Mouse (Mus musculus): ENCODE measurements around the gene Ubl7. TPM values are rescaled to one million over a fixed set of nuclear protein-coding genes. Genes with fewer than 3 reads are reported as not detected.

Gene Ubl7
- polyA plus RNA-seq, 1 experiment: 146 TPM

DNA sequence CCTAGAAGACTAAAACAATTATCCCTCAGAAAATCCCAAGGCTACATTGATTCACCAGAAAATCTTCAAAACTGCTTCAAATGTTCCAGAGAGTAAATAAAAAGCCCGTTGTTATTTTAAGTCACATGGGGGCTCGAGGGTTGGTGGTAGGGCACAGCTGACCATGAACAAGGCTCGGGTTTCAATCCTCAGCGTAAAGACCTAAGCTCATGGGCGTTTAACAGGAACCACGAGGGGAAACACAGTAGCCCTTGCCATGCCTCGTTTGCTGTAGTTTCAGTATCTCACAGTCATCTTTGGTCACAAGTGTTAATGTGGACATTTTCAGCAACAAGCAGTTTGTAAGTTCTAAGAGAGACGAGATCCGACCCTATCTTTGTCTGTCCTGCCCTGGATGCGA lies 10.3 kb upstream of the Ubl7 start:
- 38% methylated on average over 10 of the region's 10 CpGs for WGBS
- Histone ChIP-seq H3K36me3 (ENCODE audit: control insufficient read depth, insufficient read depth, low read length) (no peaks in the 10 kb centered on the region), H3K27me3 (ENCODE audit: control insufficient read depth, insufficient read depth, low read length) (0 out of 2 replicates have a peak, but pooled peaks cover 3% of the 10 kb centered on the region), H3K4me1 (ENCODE audit: control insufficient read depth, insufficient read depth, insufficient read length, low read length) (peaks cover 3% of the 10 kb centered on the region; the same call in 1 of the 2 replicates), H3K4me3 (ENCODE audit: low read depth, low read length) (no peak overlapping the region), H3K27ac (ENCODE audit: insufficient read depth, low read depth, low read length) (no peak overlapping the region)
- TF ChIP-seq POLR2A (IDR thresholded peaks at IDR 0.05; ENCODE audit: low read depth, low read length): no peak
- no peak for TF ChIP-seq CTCF (IDR thresholded peaks at IDR 0.05; ENCODE audit: extremely low read depth, insufficient read length, insufficient replicate concordance, low read depth, low read length)

DNA sequence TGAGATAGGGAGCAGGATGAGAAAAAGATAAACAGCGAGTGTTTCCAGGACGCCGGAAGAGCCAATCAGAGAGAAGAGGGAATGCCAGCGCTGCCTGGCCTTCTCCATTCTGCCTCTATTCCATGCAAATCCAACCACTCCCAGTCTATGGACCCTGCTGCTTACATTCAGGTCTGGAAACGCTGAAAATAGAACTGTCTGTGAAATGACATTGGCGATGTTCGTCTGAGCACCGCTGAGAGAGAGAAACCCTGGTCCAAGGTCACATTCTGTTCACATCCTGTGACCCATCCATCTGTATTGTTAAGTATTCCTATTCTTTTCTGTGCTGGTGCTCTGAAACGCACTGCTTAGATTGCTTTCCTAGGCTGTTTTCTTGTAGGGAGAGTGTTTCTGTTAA lies 9.6 kb upstream of the Ubl7 start:
- TF ChIP-seq CTCF (IDR thresholded peaks at IDR 0.05; ENCODE audit: extremely low read depth, insufficient read length, insufficient replicate concordance, low read depth, low read length) (no peak), POLR2A (IDR thresholded peaks at IDR 0.05; ENCODE audit: low read depth, low read length) (no peak)
- Histone ChIP-seq H3K4me1 (ENCODE audit: control insufficient read depth, insufficient read depth, insufficient read length, low read length) (peaks cover 3% of the 10 kb centered on the region; the same call in 1 of the 2 replicates), H3K27me3 (ENCODE audit: control insufficient read depth, insufficient read depth, low read length) (0 out of 2 replicates have a peak, but pooled peaks cover 3% of the 10 kb centered on the region), H3K27ac (ENCODE audit: insufficient read depth, low read depth, low read length) (no peak overlapping the region), H3K4me3 (ENCODE audit: low read depth, low read length) (no peak overlapping the region), H3K36me3 (ENCODE audit: control insufficient read depth, insufficient read depth, low read length) (no peaks in the 10 kb centered on the region)
- WGBS: 33% methylated on average over 9 of the region's 9 CpGs

DNA sequence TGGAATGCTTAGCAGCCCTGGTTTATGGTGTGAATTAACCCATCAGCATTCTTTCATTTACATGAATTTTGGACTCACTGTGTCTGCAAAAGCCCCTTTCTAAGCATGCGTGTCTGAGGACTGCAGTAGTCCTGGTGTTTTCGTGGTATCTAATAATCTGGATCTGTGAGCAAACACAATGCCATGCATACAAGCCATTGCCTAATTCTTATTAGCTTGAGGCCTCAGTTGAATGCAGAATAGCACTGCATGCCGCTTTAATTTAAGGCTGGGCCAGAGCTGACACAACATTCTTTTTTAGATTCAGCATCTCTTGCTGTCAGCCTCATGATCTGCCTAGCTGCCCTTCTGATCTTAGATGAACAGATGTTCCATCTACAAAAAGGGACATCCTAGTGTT lies 9.2 kb upstream of the Ubl7 start:
- Histone ChIP-seq H3K36me3 (ENCODE audit: control insufficient read depth, insufficient read depth, low read length) (no peaks in the 10 kb centered on the region), H3K4me3 (ENCODE audit: low read depth, low read length) (no peak overlapping the region), H3K27me3 (ENCODE audit: control insufficient read depth, insufficient read depth, low read length) (0 out of 2 replicates have a peak, but pooled peaks cover 3% of the 10 kb centered on the region), H3K27ac (ENCODE audit: insufficient read depth, low read depth, low read length) (no peak overlapping the region), H3K4me1 (ENCODE audit: control insufficient read depth, insufficient read depth, insufficient read length, low read length) (peaks cover 3% of the 10 kb centered on the region; the same call in 1 of the 2 replicates)
- TF ChIP-seq CTCF (IDR thresholded peaks at IDR 0.05; ENCODE audit: extremely low read depth, insufficient read length, insufficient replicate concordance, low read depth, low read length): no peak
- no peak for TF ChIP-seq POLR2A (IDR thresholded peaks at IDR 0.05; ENCODE audit: low read depth, low read length)
- WGBS: 80% methylated on average over 3 of the region's 3 CpGs

DNA sequence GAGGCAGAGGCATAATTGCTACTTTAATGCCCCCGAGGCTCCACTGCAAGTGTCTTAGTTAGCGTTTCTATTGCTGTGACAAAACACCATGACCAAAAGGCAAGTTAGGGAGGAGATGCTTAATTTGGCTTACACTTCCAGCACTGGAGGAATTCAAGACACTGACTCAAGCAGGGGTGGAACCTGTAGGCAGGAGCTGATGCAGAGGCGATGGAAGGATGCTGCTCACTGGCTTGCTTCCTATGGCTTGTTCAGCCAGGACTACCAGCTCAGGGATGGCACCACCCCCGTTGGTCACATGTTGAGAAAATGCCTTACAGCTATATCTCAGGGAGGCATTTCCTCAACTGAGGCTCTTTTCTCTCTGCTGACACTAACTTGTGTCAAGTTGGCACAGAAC lies 8.6 kb upstream of the Ubl7 start:
- Histone ChIP-seq H3K27ac (ENCODE audit: insufficient read depth, low read depth, low read length) (no peak overlapping the region), H3K27me3 (ENCODE audit: control insufficient read depth, insufficient read depth, low read length) (0 out of 2 replicates have a peak, but pooled peaks cover 3% of the 10 kb centered on the region), H3K4me3 (ENCODE audit: low read depth, low read length) (no peak overlapping the region), H3K4me1 (ENCODE audit: control insufficient read depth, insufficient read depth, insufficient read length, low read length) (peaks cover 3% of the 10 kb centered on the region; the same call in 1 of the 2 replicates), H3K36me3 (ENCODE audit: control insufficient read depth, insufficient read depth, low read length) (no peaks in the 10 kb centered on the region)
- WGBS: 85% methylated on average over 4 of the region's 4 CpGs
- TF ChIP-seq POLR2A (IDR thresholded peaks at IDR 0.05; ENCODE audit: low read depth, low read length) (no peak), CTCF (IDR thresholded peaks at IDR 0.05; ENCODE audit: extremely low read depth, insufficient read length, insufficient replicate concordance, low read depth, low read length) (no peak)

DNA sequence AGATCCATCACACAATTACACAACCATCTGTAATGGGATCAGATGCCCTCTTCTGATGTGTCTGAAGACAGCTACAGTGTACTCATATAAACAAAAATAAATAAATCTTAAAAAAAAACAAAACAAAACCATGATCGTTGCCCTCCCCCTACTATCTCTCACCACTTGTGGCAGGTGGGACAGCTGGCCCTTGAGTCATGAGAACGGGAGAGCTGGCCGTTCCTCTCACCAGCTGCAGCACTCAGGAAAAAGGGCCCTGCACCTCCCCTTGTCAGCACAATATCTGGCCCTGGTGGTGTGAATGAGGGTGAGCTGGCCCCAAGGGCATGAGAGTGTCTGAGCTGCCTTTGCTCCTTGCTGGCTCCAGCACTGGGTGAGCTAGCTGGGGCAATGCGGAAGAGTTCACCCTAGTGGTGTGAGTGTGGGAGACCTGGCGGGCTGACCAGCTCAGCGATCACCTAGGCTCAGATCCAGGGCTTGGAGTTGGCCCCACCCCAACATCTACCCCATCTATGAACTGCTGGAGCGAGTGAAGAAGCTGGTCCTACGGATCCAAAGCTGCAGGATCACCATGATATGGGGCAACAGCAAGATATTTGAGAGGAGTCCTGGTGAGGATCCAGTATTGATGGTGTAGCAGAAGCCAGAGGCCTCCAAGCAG lies 7.1 kb upstream of the Ubl7 start:
- WGBS: 66% methylated on average over 8 of the region's 8 CpGs
- Histone ChIP-seq H3K36me3 (ENCODE audit: control insufficient read depth, insufficient read depth, low read length) (no peaks in the 10 kb centered on the region), H3K4me1 (ENCODE audit: control insufficient read depth, insufficient read depth, insufficient read length, low read length) (peaks cover 3% of the 10 kb centered on the region; the same call in 1 of the 2 replicates), H3K27ac (ENCODE audit: insufficient read depth, low read depth, low read length) (no peak overlapping the region), H3K27me3 (ENCODE audit: control insufficient read depth, insufficient read depth, low read length) (0 out of 2 replicates have a peak, but pooled peaks cover 3% of the 10 kb centered on the region), H3K4me3 (ENCODE audit: low read depth, low read length) (no peak overlapping the region)
- no peak for TF ChIP-seq POLR2A (IDR thresholded peaks at IDR 0.05; ENCODE audit: low read depth, low read length)

DNA sequence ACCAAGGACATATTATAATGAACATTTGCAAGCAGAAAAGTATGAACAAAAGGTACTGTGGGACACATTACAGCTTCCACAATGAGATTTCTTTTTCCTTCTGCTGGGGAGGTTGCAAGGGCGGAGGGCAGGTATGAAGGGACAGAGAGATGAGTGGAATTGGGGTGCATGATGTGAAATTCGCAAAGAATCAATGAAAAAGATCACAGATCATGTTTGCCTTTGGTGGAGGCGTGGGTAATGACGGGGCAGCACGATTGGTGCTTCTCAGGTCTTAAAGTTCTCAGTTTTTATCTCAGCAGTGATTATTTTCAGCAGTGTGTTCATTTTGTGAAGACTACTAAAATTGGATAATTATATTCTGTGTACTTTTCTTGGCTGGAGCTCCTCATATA lies 6.5 kb upstream of the Ubl7 start:
- H3K27me3 ChIP-seq (ENCODE audit: control insufficient read depth, insufficient read depth, low read length): 0 out of 2 replicates have a peak, but pooled peaks cover 3% of the 10 kb centered on the region
- WGBS: 53% methylated on average over 5 of the region's 5 CpGs
- H3K4me3 ChIP-seq (ENCODE audit: low read depth, low read length): no peak overlapping the region
- H3K36me3 ChIP-seq (ENCODE audit: control insufficient read depth, insufficient read depth, low read length): no peaks in the 10 kb centered on the region
- no peaks in the 10 kb centered on the region for H3K4me1 ChIP-seq (ENCODE audit: control insufficient read depth, insufficient read depth, insufficient read length, low read length)
- no peak overlapping the region for H3K27ac ChIP-seq (ENCODE audit: insufficient read depth, low read depth, low read length)
- TF ChIP-seq POLR2A (IDR thresholded peaks at IDR 0.05; ENCODE audit: low read depth, low read length) (no peak), CTCF (IDR thresholded peaks at IDR 0.05; ENCODE audit: extremely low read depth, insufficient read length, insufficient replicate concordance, low read depth, low read length) (no peak)

DNA sequence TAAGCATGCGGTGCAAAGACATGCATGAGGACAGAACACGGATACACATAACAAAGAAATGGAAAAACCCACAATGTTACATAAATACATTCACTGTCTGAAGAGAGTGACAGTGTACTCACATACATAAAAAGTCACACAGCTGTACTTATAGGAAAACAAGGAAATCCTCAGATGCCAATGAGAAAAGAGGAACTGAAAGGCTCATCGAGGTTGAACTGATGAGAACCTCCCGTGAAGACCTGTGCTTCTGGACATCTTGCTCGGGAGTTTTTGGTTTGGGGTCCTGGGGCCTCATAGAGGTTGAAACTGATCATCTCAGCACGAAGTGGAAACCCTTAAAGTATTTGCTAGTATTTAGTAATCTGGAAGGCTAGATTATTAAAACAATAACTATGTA lies 3.6 kb upstream of the Ubl7 start:
- Histone ChIP-seq H3K4me3 (ENCODE audit: low read depth, low read length) (no peak overlapping the region), H3K27me3 (ENCODE audit: control insufficient read depth, insufficient read depth, low read length) (0 out of 2 replicates have a peak, but pooled peaks cover 3% of the 10 kb centered on the region), H3K27ac (ENCODE audit: insufficient read depth, low read depth, low read length) (no peak overlapping the region), H3K36me3 (ENCODE audit: control insufficient read depth, insufficient read depth, low read length) (no peaks in the 10 kb centered on the region), H3K4me1 (ENCODE audit: control insufficient read depth, insufficient read depth, insufficient read length, low read length) (peaks cover 7% of the 10 kb centered on the region; the same call in 1 of the 2 replicates)
- TF ChIP-seq CTCF (IDR thresholded peaks at IDR 0.05; ENCODE audit: extremely low read depth, insufficient read length, insufficient replicate concordance, low read depth, low read length): no peak
- TF ChIP-seq POLR2A (IDR thresholded peaks at IDR 0.05; ENCODE audit: low read depth, low read length): no peak
- WGBS: 73% methylated on average over 6 of the region's 6 CpGs

Data from small intestine, adult 2 months (tissue).